Mouse (Mus musculus) heart, adult 2 months (tissue): ENCODE data around the gene Pprc1.

Experiments
- CTCF ChIP-seq: fragments of 200-600 bp; IDR thresholded peaks from 2 replicates; pipeline ENCODE4 v1.8.1; 2022; ENCODE audit warnings: antibody characterized with exemption, mild to moderate bottlenecking, moderate library complexity
- EP300 ChIP-seq: fragments of 200-500 bp; IDR thresholded peaks from 2 replicates; pipeline ENCODE4 v1.6.1; 2011; ENCODE audit warnings: low read depth, low read length, control low read depth; ENCODE audit not compliant: insufficient read depth

DNA sequence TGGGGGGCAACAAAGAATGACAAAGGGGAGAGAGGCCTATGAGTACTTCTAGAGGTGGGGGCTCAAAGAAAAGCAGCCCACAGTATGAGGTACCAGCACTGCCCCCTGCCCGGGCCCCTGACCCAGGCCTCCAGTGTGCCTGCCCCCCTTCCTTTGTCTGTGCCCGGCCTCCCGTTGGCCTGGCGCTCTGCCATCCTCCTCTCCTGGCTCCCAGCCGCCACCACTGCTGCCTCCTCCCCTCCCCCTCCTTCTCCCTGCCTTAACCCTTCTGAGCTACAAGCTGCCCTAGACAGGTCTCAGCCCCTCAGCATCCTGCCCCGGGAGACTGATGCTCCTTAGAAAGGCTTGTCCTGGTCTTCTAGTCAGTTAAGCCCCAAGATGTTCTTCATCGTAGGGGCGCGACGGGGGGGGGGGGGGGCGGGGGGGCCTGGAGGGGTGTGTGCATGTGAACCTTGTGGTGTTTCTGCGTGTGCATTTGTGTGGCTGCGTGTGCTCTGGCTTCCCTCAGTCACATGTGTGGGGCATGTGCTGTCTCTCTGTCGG is 2.7 kb upstream of the Pprc1 start:
- TF ChIP-seq CTCF = no peak
- TF ChIP-seq EP300 = no peak
